Mouse (Mus musculus) frontal cortex, adult (tissue): ENCODE results near the gene Nalcn.

Source experiments
- ATAC-seq: cut with Nextera tagmentation; 2 replicates; pipeline ENCODE4 v1.9.2; 2017; ENCODE audit warnings: mild to moderate bottlenecking, moderate library complexity, mixed read lengths; ENCODE audit not compliant: low TSS enrichment

Nalcn gene

DNA sequence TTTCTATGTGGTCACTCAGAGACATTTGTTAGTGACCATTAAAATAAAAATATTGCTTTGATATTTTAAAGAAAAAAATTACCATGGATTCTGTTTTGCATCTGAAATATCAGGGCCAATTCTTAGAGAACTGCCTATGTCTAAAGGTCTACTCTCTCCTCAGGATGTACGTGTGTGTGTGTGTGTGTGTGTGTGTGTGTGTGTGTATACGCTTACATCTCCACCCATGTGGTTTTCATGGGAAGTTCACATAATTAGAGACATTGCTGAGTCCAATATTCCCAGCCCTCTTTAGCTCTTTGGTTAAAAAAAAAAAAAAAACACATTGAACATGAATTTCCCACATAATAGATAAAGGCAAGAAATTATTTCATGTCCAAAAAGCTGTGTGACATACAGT lies 114.0 kb downstream of the Nalcn start:
- ATAC-seq, result no peak

- no peak for ATAC-seq
These were observed 131.4 kb downstream of the Nalcn start for GRCm38 (mm10) chr14:123495544-123495943.

GRCm38 (mm10) chr14:123488575-123489207 lies 138.3 kb downstream of the Nalcn start:
- ATAC-seq, result no peak

DNA sequence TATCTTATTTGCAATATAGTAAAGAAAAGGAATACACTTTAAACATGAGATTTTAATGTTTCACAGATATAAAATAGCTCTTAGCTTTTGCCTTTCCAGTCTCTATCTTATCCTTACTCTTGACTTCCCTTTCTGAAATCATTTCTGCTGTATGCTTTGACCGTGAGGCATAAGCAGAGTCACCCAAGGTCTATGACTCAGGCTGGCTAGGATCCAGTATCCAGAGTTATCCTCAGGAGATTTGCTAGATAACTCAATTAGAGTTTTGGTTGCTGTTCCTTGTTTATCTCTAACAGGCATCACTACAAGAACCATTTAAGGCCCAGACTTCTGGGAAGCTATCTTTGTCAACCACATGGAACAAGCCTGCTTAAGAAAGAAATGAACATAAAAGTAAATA lies 164.9 kb downstream of the Nalcn start:
- ATAC-seq, result no peak

GRCm38 (mm10) chr14:123446031-123446430 lies 180.9 kb downstream of the Nalcn start:
- no peak for ATAC-seq

DNA sequence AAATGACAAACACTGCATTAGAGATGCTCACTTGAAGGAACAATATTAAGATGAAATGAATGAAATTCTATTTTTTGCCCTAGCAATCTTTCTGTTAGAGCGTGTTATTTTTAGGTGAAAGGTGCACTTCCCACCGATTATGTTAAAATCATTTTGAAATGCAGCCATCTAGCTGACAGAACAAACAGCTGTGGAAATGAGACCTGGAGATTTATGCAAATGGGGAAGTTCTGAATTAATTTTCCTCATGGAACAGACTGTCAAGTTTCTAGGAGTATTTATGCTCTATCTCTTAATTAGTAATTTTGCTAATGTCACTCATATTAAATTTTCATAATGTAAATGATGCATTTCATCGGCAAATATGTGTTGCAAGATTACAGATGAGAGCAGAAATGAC lies 191.4 kb downstream of the Nalcn start:
- ATAC-seq, result no peak

GRCm38 (mm10) chr14:123376167-123376855 lies 250.6 kb downstream of the Nalcn start:
- ATAC-seq, result peak; percentile 83

GRCm38 (mm10) chr14:123371522-123371921 lies 255.4 kb downstream of the Nalcn start:
- ATAC-seq, result peak; percentile 75

- ATAC-seq, result no peak
These were observed 267.3 kb downstream of the Nalcn start for GRCm38 (mm10) chr14:123359691-123360090.

- ATAC-seq, result peak; percentile 80
These were observed 274.0 kb downstream of the Nalcn start for GRCm38 (mm10) chr14:123352973-123353372.

DNA sequence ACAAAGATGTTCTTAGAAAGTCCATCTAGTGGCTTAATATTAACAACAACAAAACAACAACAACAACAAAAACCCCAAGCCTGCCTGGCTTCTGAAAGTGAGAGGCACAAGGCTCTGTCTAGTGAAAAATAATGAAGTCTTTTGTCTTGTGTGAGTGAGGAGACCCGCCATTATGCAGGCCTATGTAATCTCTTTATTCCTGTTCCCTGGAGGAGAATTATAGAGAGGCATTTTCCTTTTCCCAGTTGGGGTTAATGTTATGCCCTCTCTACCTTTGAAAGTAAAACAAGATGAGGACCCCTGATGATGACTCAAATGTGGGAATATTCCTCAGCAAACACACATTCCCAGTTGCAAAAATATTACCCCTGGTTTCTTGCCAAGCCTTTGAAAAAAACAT lies 295.1 kb downstream of the Nalcn start:
- no peak for ATAC-seq

DNA sequence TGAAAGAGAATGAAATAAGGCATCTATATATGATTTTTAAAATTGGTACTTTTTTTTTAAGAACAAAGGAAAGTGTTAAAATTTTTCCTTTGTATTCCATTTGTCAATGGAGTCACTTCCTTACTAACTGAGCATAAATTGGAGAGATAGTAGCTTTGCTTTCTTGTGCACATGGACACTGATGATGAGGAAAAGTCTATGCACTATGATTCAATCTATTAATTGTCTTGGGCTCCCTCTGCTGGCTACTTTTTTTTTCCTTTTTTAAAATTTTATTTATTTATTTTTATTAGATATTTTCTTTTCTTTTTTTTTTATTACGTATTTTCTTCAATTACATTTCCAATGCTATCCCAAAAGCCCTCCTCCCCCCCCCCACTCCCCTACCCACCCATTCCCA lies 312.6 kb downstream of the Nalcn start:
- ATAC-seq, result no peak

- ATAC-seq, result no peak
These were observed 314.6 kb downstream of the Nalcn start for GRCm38 (mm10) chr14:123312371-123312770.

DNA sequence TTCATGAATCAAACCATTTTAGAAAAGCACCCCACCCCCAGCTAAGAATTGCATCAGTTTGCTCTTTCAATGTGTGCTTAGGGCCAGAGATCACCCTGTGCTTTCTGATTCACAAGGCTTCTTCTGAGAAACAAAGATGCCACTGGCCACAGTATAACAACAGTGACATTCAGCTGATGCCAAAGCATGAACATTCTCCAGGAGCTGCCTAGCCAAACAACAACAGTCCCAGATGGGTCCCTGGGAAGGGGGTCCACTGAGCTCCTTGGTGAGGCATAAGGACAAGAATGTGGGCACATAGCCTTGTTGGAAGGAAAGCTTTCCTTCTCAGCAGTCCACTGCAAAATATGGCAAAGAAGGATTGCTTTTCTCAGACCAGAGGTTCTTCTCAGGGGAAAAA lies 330.9 kb downstream of the Nalcn start:
- ATAC-seq, result peak; percentile 27; the same call in 1 of the 2 replicates

DNA sequence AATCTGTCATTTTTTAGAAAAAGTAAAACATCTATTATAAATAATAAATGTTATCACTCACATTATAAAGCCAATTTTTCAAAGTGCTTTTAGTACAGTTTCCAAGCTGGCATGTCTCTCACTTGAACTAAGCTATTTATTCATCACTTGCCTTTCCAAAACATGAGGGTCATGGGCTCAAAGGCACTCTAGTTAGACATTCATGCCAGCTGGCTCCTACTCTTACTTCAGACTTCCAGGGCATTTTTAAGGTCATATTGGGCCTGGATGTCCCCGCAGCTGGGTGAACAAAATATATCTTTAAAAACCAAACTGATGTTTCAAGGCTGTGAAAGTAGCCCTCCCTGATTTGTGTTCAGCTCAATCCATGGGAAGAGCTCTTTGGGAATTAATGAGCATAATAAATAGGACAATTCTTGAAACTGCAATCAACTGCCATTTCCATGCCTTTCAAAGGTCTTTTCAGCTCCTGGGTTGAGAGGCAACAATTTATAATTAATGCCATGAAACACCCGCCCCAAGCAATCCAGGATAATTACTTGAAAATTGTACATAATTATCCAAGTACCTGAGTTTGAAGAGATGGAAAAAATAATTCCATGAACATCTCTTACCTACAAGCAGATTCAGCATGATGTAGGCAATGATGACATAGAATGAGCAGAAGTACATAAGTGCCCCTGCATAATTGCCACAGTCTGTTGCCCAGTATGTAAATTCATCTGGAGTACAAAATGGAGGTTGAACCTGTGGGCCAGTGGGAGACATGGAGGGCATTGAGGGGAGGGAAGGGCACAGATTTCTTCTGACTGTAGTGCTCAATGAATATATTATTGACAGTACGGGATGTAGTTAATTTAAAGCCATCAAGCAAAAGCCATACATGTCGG lies 335.6 kb downstream of the Nalcn start:
- no peak for ATAC-seq

DNA sequence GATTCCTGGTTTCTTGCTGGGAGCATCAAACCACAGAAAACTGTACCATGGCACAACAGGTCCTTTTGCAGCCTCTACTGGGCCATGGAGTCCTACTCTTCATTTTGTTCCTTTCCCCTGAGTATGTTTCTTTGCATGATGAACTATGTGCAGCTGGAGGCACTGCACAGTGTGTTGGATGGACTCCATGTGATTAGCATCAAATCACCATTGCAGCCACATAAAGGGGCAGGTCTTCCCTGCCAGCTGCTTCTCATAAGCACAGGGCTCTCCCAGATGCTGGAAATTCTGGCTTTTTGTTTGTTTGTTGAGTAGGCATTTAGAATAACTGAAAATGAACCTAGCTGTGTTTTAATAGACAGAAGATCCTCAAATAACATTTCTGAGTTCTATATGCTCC lies 344.8 kb downstream of the Nalcn start:
- ATAC-seq, result no peak

DNA sequence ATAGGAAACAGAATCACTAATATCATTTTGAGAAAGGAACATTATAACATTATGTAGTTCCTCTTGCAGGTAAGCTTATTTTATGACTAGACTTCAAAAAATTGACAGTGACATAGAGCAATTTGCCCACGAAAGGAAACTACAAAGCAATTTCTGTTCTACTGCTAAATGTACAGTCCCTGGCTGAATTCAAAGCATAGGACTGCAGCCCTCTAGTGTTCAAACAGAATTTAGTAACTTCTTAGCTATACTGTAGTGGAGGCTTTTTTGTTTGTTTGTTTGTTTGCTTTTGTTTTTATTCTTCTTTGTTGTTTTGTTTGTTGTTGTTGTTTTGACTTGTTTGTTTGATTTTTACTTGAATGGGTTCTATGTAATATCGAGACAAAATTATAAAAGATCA lies 354.8 kb downstream of the Nalcn start:
- peak; percentile 85 for ATAC-seq

DNA sequence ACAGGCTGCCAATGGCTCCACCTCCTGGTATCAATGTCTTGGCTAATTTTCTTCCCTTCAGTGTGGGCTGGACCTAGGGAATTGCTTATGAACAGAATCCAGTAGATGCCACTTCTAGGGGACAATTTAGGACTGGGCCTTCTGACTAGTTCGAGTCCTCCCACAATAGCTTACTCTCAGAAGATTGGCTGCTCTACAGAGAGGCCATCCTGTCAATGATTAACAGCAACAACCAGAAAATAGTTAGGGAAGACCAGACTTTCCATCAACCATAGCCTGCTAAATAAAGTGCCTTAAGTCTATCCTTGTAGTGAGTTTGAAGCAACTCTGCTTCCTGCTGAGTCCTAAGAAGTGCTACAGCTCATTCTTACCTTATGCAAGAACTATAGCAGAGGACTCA lies 386.2 kb downstream of the Nalcn start:
- ATAC-seq, result no peak

DNA sequence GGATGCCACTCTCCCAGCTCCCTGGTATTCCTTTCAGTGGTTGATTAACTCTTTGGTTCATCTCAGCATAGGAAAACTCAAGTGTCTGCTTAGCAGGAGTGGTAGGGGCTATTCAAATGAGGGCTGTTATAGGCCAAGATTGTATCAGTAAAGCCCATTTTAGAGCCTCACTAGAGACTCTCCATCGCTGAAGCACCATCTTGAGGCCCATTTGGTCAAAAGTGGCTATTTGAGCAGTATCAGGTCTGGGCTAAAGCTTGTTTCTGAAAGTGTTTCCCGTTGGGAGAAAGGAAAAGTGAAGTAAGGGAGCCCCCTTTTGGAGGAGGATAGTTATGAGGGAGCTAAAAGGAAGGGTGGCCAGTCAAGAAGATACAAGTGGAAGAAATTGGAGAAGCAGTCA lies 387.0 kb downstream of the Nalcn start:
- peak; percentile 95 for ATAC-seq

DNA sequence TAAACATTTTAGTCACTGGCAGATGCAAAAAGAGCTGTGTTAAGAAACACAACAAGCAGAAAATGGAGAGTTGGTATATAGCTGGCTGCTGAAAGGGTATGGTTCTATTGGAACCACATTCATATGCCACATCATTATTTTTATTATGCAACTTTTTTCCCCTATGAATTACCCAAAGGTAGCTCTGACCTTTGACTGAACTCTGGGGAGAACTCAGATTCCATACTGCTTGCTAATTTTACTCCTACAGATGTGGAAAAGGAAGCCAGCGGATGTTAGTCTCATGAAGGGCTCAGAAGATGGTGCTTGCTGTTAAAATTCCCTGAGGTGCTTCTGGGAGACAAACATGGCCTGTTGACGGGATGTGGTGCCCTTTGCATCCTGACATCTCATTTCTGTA lies 389.9 kb downstream of the Nalcn start:
- no peak for ATAC-seq

- peak; percentile 96 for ATAC-seq
These were observed 394.2 kb downstream of the Nalcn start for GRCm38 (mm10) chr14:123232630-123233206.
